Mouse (Mus musculus) heart, adult 8-10 months (tissue): ENCODE results near the gene Kif18a. TPM values are rescaled to one million over a fixed set of nuclear protein-coding genes. Genes with fewer than 3 reads are reported as not detected.

Source experiments
- DNase-seq: peaks from one replicate; pipeline ENCODE4 v3.0.0; 2022; ENCODE audit warnings: low spot score
- total RNA-seq, 4 experiments: library from RNA; stranded (reverse); gene quantifications; 2 replicates each; pipeline ENCODE4 v1.2.4; 2022

The Kif18a gene
- total RNA-seq = under 1 TPM; 0.52 to 0.78 (median 0.66) TPM

DNA sequence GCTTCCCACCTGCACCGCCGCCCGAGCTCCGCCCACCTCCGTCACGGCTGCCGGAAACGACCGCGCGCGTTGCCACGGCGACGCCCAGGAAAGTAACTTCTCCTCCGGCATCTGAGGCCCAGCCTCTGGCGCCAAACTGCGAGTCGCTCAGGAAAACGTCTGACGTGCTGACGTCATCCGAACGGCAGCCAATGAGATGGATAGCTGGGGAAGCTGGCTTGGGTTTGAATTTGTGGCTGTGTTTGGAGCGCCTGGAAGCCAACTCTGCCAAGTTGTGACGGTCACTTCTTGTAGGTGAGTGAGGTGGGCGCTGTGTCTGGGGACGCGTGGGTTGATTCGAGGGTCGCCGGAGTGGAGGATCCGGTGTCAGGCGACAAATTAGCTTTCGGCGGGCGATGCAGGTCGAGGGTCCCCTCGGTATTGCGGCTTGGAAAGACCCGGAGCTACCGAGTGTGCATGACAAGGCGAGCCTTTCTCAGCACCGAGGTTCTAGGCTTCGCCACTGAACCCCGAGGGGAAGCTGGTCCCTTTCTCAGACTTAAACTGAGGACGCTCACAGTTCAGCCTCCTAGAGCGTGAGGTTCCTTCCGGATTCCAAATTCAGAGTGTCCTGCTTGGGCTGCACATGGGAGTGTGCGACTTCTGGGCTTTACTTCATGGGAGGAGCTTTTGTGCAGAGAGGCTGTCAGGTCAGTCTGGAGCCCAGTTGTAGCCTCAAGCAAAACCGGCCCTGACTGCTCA lies at the start of gene Kif18a, which contains the start of gene Mettl15:
Kif18a (plus strand) TSS at position 139 of the 741 bp plus-strand sequence.
Mettl15 (minus strand) TSS at position 149 of the 741 bp plus-strand sequence.
- peak; percentile 95 for DNase-seq

GRCm38 (mm10) chr2:109233876-109234275 lies 46.7 kb upstream of the Kif18a start:
- DNase-seq = no peak

DNA sequence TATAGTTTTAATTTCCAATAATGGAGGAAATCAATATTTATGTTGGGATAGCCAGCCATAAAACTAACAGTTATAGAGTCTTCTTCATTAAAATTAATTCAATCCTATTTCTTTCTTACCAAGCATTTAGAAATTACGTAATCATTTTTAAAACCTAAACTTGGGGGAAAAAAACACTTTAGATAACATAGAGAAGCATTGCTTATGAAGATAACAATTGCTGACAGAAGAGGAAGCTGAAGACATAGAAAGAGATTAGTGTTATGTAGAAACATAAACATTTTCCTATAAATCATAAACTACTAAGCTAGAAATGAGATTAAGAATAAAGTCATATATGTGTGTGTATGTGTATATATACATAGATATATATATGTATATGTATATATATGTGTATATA lies 44.8 kb upstream of the Kif18a start:
- no peak for DNase-seq

GRCm38 (mm10) chr2:109241947-109242346 lies 38.6 kb upstream of the Kif18a start:
- DNase-seq = no peak

GRCm38 (mm10) chr2:109262779-109263178 lies 17.8 kb upstream of the Kif18a start:
- DNase-seq = no peak

DNA sequence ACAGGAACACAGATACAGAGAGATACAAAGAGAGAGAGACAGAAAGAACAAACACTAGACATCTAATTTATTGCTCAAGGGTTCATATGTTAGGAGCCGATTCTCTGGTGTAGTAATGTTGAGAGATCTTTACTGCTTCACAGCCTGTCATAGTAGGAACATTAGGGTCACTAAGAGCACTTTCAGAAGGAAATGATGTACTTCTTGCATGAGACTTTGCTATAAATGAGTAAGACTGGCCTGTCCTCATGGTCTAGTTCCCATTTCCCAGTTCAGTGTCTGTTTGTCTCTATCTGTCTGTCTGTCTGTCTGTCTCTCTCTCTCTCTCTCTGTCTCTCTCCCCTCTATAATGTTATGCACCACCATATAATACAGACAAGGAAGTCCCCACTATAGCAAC lies 7.4 kb upstream of the Kif18a start:
- no peak for DNase-seq

DNA sequence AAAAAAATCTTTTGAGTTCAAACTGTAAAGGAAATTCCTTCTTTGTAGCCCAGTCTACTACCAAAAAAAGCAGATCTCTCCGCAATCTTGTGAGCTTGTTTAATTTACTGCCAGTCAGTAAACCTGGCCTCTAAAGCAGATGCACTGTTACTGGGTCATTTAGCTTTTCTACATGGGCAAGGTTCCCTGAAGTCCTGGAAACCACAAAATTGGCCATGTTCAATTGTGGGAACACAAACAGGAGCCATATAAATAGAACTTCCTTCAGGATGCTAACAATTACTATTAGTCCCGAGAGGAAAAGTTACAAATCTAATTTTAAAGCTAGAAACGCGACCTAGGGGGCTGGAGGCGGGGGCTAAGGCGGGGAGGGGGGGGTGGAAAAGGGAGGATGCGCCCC lies 2.9 kb upstream of the Kif18a start:
- peak; percentile 8 for DNase-seq

DNA sequence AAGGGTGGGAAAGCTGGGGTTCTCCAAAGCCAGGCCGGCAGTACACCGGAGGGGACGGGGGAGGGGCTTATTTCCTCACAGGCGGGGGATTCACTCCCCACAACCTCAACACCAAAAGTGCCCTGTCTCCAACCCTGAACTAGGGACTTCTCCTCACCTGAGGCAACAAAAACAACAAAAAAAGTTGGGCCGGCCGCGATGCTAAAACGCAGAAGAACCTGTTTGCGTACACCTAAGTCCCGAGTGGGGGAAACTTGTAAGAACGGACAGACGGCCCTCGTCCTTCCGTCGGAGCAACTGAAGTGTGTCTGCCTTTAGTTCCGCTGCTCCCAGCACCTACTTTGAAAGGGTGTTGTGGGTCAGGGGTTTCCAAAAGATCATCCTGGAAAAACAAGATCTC lies 2.5 kb upstream of the Kif18a start:
- DNase-seq = peak; percentile 33

DNA sequence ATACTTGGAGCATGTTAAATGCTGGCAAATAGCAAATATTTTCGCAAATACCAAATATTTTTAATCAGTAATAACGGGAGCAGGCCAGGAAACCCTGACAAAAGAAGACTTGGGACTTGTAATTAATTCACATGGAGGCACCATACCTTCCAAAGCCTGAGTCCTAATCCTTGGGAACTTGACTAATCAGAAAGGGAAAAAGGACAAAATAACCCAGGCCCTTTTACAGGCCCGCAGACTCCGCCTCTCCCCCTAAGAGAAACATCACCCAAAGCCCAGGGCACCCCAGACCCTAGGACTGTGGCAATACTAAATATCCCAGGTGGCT lies 302 bp upstream of the Kif18a start:
- no peak for DNase-seq

- no peak for DNase-seq
Observed at GRCm38 (mm10) chr2:109281341-109281690, 778 bp downstream of the Kif18a start.

GRCm38 (mm10) chr2:109284121-109284520 lies 3.6 kb downstream of the Kif18a start:
- no peak for DNase-seq

DNA sequence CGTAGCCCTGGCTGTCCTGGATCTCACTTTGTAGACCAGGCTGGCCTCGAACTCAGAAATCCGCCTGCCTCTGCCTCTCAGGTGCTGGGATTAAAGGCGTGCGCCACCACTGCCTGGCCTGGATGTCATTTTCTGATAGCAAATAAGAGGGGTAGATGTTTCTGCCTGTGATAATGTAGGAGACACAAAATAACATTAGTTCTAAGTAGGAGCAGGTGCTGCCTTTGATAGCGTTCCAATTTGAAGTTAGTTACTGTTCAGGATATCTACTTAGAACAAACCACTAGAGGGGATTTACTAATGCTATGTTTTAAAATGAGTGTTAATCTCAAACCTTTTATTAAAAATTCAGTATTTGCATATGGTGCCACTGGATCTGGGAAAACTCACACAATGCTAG lies 8.8 kb downstream of the Kif18a start:
- DNase-seq = no peak

- DNase-seq = no peak
Observed at GRCm38 (mm10) chr2:109296264-109296663, 15.7 kb downstream of the Kif18a start.

GRCm38 (mm10) chr2:109298160-109298559 lies 17.6 kb downstream of the Kif18a start:
- DNase-seq = no peak

DNA sequence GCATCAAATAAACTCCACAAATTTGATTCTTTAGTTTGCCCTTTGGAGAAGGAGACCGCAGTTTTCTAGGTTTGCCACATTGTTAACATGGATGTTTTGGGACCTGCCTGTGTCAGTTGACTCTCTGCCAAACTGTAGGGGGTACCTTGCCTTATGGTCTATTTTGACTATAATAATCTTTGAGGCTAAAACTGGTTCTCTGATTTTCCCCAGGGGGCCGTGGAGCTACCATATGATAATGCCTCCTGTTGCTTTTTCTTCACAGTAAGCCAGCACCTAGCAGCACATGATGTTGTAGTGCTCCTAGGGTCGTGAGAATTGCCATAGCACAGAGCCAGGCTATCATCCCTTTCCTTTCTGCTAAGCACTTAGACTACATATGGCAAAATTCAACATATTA lies 21.7 kb downstream of the Kif18a start:
- no peak for DNase-seq

DNA sequence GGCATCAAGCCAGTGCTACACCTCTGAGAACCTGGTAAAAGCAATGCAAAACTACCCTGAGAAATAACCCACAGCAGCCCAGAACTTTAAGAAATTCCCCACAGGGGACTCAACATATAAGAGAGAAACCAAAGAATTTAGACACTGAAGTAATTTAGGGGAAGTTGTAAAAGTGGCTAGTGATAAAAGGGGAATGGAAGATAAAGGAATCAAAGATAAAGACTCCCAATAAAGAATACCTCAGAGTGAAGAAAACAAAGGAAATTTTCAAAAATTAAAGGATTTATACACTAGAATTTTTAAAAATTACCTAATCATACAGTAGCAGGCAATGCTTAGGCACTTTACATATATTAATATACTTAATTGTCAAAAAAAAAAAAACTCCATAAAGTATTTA lies 23.1 kb downstream of the Kif18a start:
- DNase-seq = no peak

DNA sequence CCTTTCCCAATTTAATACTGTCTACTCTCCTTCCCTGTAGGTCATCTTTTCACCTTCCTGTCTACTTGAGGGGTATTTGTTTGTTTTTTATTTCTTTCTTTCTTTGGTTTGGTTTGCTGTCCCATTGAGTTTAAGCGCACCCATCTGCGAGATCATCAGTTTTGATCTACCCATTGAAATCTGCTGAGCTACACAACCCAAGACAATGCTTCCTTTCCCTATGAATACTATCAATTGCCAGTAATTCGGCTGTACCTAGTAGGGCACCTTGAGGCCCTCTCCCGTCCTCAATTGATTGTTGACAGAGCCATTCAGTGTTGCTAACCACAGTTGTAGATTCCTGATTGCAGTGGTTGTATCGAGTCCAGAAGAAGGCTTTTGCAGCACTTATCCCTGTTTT lies 30.8 kb downstream of the Kif18a start:
- DNase-seq = no peak

- DNase-seq = no peak
Observed at GRCm38 (mm10) chr2:109331807-109332206, 51.3 kb downstream of the Kif18a start.

DNA sequence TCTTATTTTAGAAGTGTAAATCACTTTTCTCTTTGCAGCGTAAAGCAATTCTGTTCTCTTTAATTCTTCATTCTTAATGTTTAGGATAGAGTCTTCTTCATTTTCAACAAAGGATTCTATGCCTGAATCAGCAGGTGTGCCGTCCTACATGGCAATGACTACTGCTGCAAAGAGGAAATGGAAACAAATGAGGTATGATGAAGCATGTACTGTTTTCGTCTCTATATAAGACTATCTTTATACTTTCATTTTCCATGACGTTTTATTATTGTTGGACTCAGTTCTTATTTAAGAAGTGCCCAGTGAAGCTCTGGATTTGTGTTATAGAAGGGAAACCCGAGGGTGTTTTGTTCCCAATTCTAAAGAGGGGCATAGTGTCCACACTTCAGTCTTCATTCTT lies 53.7 kb downstream of the Kif18a start:
- no peak for DNase-seq

- DNase-seq = no peak
Observed at GRCm38 (mm10) chr2:109335765-109336164, 55.2 kb downstream of the Kif18a start.

DNA sequence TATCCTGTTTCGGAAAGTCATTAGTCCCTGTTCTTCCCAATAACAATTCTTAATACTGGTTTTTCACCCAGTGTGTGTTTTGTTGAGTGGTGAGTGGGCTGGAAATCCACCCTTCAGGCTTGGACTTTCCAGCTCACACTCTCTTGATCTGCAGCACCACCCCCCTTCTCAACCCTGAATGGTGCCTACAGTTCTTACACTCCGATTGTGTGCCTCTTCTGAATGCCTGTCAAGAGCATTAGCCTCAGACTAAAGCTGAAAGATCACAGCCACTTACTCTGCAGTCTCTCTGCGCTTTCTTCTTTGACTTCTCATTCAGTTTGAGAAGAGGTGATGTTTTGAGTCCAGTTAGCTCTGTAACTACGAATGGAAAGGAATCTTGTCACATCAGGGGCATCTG lies 64.8 kb downstream of the Kif18a start:
- DNase-seq = no peak

GRCm38 (mm10) chr2:109348742-109349141 lies 68.2 kb downstream of the Kif18a start:
- no peak for DNase-seq

DNA sequence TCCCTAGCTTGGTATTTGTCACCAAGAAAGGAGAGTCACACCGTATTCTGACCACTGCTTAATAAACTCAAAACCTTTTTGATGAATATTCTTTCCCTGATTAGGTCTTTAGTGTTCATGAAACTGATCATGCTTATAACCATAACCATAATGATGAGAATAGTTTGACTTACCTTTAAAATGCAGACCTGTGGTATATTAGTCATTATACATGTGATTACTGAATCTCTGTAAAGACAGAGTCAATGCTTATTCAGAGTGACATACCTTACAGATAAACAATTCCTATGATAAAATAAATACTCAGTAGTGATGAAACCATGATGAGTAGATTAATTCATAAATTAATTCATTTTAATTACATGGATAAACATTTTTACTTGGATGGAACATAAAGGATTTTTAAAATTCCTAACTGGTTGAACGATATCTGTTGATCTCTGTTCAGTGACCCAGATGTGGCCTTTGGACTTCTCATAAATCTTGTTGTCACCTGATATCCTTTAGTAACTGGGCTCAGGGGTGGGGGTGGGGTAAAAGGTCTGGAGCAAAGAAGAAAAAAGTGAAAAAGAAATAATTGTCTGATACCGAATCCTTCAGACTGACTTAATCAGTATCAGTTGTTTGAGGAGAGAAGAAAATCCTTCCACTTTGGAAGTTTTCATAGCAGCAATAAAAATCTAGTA lies 78.1 kb downstream of the Kif18a start:
- DNase-seq = no peak

- DNase-seq = no peak
Observed at GRCm38 (mm10) chr2:109365962-109366361, 85.4 kb downstream of the Kif18a start.
